Mouse (Mus musculus) liver, adult 10 weeks (tissue): Measurements from ENCODE around the gene Ndufs1. TPM values are rescaled to one million over a fixed set of nuclear protein-coding genes. Genes with fewer than 3 reads are reported as not detected.

Experiments used
- polyA plus RNA-seq: library from polyadenylated mRNA; stranded (reverse); fragments of 350-450 nt; fragmentation: Illumina TruSeq; extraction: RNeasy Lipid Tissue Mini Kit (QIAGEN cat#74804); gene quantifications from one replicate; pipeline ENCODE4 v1.2.3, GENCODE M21; 2014; ENCODE audit warnings: low read depth, low replicate concordance

Gene Ndufs1
- polyA plus RNA-seq: 180 TPM

GRCm38 (mm10) chr1:63176604-63177421 lies at the start of gene Ndufs1, which contains the start of gene Eef1b2:
Gene Ndufs1, minus strand, starts transcription at chr1:63176833.
Gene Eef1b2, plus strand, starts transcription at chr1:63176825.

GRCm38 (mm10) chr1:63214271-63214558 lies 37.6 kb upstream of the Ndufs1 start, which contains the start of gene Gpr1:
Gene Gpr1, minus strand, starts transcription at chr1:63214543.

GRCm38 (mm10) chr1:63114136-63114781 lies 62.4 kb downstream of the Ndufs1 start, which contains the start of gene Ino80d:
Gene Ino80d, minus strand, starts transcription at chr1:63114667.

Other genes with a start within 250 kb of the Ndufs1 start
- 6.1 TPM for gene Ino80d, start 62.2 kb downstream of the Ndufs1 start, polyA plus RNA-seq
- 385 TPM for gene Eef1b2, start within 50 bp of the Ndufs1 start, polyA plus RNA-seq
- gene Gpr1, start 37.7 kb upstream of the Ndufs1 start, polyA plus RNA-seq: not detected
- gene Zdbf2, start 96.4 kb upstream of the Ndufs1 start, polyA plus RNA-seq: not detected